20 mouse cellular contexts compared by ENCODE assay signal in the genomic region with DNA sequence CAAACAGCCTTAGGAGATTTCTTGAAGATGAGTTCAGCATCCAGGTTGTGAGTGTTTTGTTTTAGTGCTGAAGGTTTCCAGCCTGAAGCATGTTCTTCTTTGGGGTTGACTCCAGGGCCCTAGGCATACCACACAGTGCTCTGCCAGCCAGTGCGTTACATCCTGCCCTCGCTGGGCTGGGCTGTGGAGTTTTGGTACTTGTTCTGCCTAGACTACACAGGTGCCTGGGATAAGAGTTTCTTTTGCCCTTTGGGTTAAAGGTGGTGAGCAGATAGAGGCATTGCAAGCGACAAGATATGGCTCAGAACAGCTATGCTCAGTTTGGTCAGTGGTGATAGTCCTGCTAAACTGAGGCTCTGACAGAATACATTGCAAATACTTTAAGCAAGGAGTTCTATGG. TPM values are rescaled to one million over a fixed set of nuclear protein-coding genes. Genes with fewer than 3 reads are reported as not detected.
DNase-seq lines count a peak whose midpoint lies in the region; ATAC-seq lines count a peak whose summit lies in the region.
"Had no signal": no experiment of that assay in that cellular context is flagged by ENCODE, and none has a peak within 500 bp of the region (broad histone marks: within the 10 kb centered on the region; RNA-seq: fewer than 3 reads in every experiment).

No protein-coding gene starts in this region.

- 25% methylated on average over 3 of the region's 3 CpGs for WGBS in liver, embryonic 16.5 days (ENCODE audit: insufficient replicate concordance)
- WGBS in kidney, embryonic 14.5 days: 84% methylated on average over 3 of the region's 3 CpGs
- 93% methylated on average over 3 of the region's 3 CpGs for WGBS in forebrain, embryonic 10.5 days

- peaks cover 24% of the 10 kb centered on the region for H3K4me1 ChIP-seq in liver, embryonic 16.5 days (ENCODE audit: control insufficient read depth, low read depth, low read length)
- peaks cover 7% of the 10 kb centered on the region for H3K4me1 ChIP-seq in kidney, embryonic 14.5 days (ENCODE audit: control insufficient read depth, insufficient read depth, low read length)
- peaks cover 10% of the 10 kb centered on the region; the same call in 1 of the 2 replicates for H3K4me1 ChIP-seq in forebrain, embryonic 10.5 days
- H3K4me1 ChIP-seq: embryonic facial prominence, embryonic 12.5 days; limb, embryonic 12.5 days had no signal

- H3K36me3 ChIP-seq in liver, embryonic 16.5 days (ENCODE audit: control insufficient read depth, insufficient read depth): no peaks in the 10 kb centered on the region
- no peaks in the 10 kb centered on the region for H3K36me3 ChIP-seq in kidney, embryonic 14.5 days (ENCODE audit: control insufficient read depth, insufficient read depth, low read length)
- H3K36me3 ChIP-seq in forebrain, embryonic 10.5 days (replicated peaks): peaks cover 28% of the 10 kb centered on the region
- H3K36me3 ChIP-seq: hindbrain, embryonic 12.5 days; limb, embryonic 12.5 days; lung, embryonic 15.5 days had no signal

- H3K4me3 ChIP-seq in liver, embryonic 16.5 days (ENCODE audit: low read depth, low read length): no peak overlapping the region
- H3K4me3 ChIP-seq in kidney, embryonic 14.5 days (ENCODE audit: low read length): no peak overlapping the region
- no peak overlapping the region for H3K4me3 ChIP-seq in forebrain, embryonic 10.5 days
- H3K4me3 ChIP-seq: embryonic facial prominence, embryonic 12.5 days; hindbrain, embryonic 12.5 days; left cerebral cortex, adult 2 months; limb, embryonic 12.5 days; lung, embryonic 15.5 days; megakaryocyte, embryonic 14.5 days had no signal

- no peak overlapping the region for H3K4me2 ChIP-seq in liver, embryonic 16.5 days (ENCODE audit: low read depth, low read length)
- no peak overlapping the region for H3K4me2 ChIP-seq in kidney, embryonic 14.5 days (replicated peaks; ENCODE audit: low read depth, low read length)
- H3K4me2 ChIP-seq: embryonic facial prominence, embryonic 12.5 days; hindbrain, embryonic 12.5 days; limb, embryonic 12.5 days; lung, embryonic 15.5 days had no signal

- no peaks in the 10 kb centered on the region for H3K9me3 ChIP-seq in liver, embryonic 16.5 days (replicated peaks; ENCODE audit: control insufficient read depth, low read length)
- H3K9me3 ChIP-seq in kidney, embryonic 14.5 days (ENCODE audit: control insufficient read depth, low read length): no peaks in the 10 kb centered on the region
- H3K9me3 ChIP-seq in forebrain, embryonic 10.5 days: no peaks in the 10 kb centered on the region
- H3K9me3 ChIP-seq: embryonic facial prominence, embryonic 12.5 days; hindbrain, embryonic 12.5 days; limb, embryonic 12.5 days; lung, embryonic 15.5 days; megakaryocyte, embryonic 14.5 days had no signal

- H3K27me3 ChIP-seq in liver, embryonic 16.5 days (ENCODE audit: control insufficient read depth, insufficient read depth, low read depth, low read length): no peaks in the 10 kb centered on the region
- no peaks in the 10 kb centered on the region for H3K27me3 ChIP-seq in kidney, embryonic 14.5 days (ENCODE audit: control insufficient read depth, insufficient read depth, low read length)
- H3K27me3 ChIP-seq in forebrain, embryonic 10.5 days (ENCODE audit: poor library complexity, severe bottlenecking): no peaks in the 10 kb centered on the region
- H3K27me3 ChIP-seq: CH12.LX; embryonic facial prominence, embryonic 12.5 days; hindbrain, embryonic 12.5 days; limb, embryonic 12.5 days; lung, embryonic 15.5 days; megakaryocyte, embryonic 14.5 days had no signal

- peak; percentile 83 for ATAC-seq in liver, embryonic 16.5 days (ENCODE audit: low read depth)
- ATAC-seq in kidney, embryonic 14.5 days (ENCODE audit: low FRiP score, low TSS enrichment): no peak
- ATAC-seq: intestine, embryonic 16.5 days had no signal

- H3K27ac ChIP-seq in liver, embryonic 16.5 days (ENCODE audit: low read length): peak overlapping the region; percentile 25; the same call in 1 of the 2 replicates
- H3K27ac ChIP-seq in kidney, embryonic 14.5 days (ENCODE audit: low read depth, low read length): no peak overlapping the region
- no peak overlapping the region for H3K27ac ChIP-seq in forebrain, embryonic 10.5 days
- H3K27ac ChIP-seq: embryonic facial prominence, embryonic 12.5 days; hindbrain, embryonic 12.5 days; left cerebral cortex, adult 2 months; limb, embryonic 12.5 days; lung, embryonic 15.5 days had no signal

- no peak overlapping the region for H3K9ac ChIP-seq in liver, embryonic 16.5 days (ENCODE audit: low read depth, low read length)
- H3K9ac ChIP-seq in kidney, embryonic 14.5 days (ENCODE audit: low read depth, low read length): no peak overlapping the region
- H3K9ac ChIP-seq: embryonic facial prominence, embryonic 12.5 days; hindbrain, embryonic 12.5 days; limb, embryonic 12.5 days; lung, embryonic 15.5 days had no signal

- peak; percentile 55 to 62 for DNase-seq in B cell, adult 2 months
- peak; percentile 53 for DNase-seq in CD4-positive, CD25-positive, alpha-beta regulatory T cell, adult 2 months (ENCODE audit: low read depth, low spot score)
- DNase-seq in induced T-regulatory cell, adult 2 months (ENCODE audit: low read depth): peak; percentile 51
- no peak for DNase-seq in forebrain, embryonic 10.5 days (ENCODE audit: extremely low spot score, low spot score)
- DNase-seq in adipocyte (ENCODE audit: low spot score): no peak
- DNase-seq in kidney, postnatal 36 days: no peak
- DNase-seq: adrenal gland, postnatal 14 days; cerebellum, adult 9-10 months; gastrocnemius, postnatal 25 days; kidney, postnatal 10 days had no signal

RNA-seq across cellular contexts. Expression of a gene that starts 19.7 kb away (rescaled TPM):
- polyA plus RNA-seq in liver, embryonic 16.5 days (2015; fragmentation: Nextera tagmentation; extraction: Ambion mirVana): 2.4 and 3.0 TPM in 2 replicates
- 15.2 and 20.7 TPM in 2 replicates for polyA plus RNA-seq in kidney, embryonic 14.5 days (2014; fragmentation: Nextera tagmentation; extraction: Ambion mirVana)
- 15.2 and 17.4 TPM in 2 replicates for polyA plus RNA-seq in forebrain, embryonic 10.5 days (2016; fragmentation: Nextera tagmentation; extraction: Ambion mirVana)

Comparison
In these comparisons a context has a peak if more than half of its experiments do, and no peak if none do; other contexts are left out.
1. DNase-seq: peak in B cell, adult 2 months (2 of 2), CD4-positive, CD25-positive, alpha-beta regulatory T cell, adult 2 months (single experiment) and induced T-regulatory cell, adult 2 months (single experiment); none in forebrain, embryonic 10.5 days (single experiment), adipocyte (single experiment) and kidney, postnatal 36 days (0 of 2).